Mouse (Mus musculus) brown adipose tissue, adult 24 weeks (tissue): ENCODE measurements around the gene Piwil1. TPM values are rescaled to one million over a fixed set of nuclear protein-coding genes. Genes with fewer than 3 reads are reported as not detected.

Experiments used
- H3K27ac ChIP-seq: fragments of 200-500 bp; replicated peaks from 2 replicates; pipeline ENCODE4 v1.5.1; 2012; ENCODE audit warnings: low read depth, mild to moderate bottlenecking, low read length
- H3K4me1 ChIP-seq: fragments of 200-500 bp; 2 replicates; pipeline ENCODE4 v1.6.1; 2012; ENCODE audit warnings: low read length, mixed read lengths; ENCODE audit not compliant: control insufficient read depth, insufficient read depth, insufficient read length
- H3K4me3 ChIP-seq: fragments of 200-500 bp; 2 replicates; pipeline ENCODE4 v1.5.1; 2012; ENCODE audit warnings: low read depth, mild to moderate bottlenecking, low read length, moderate library complexity; ENCODE audit not compliant: insufficient read depth
- polyA plus RNA-seq: library from polyadenylated mRNA; stranded (reverse); fragments of >200 nt; gene quantifications from 2 replicates; pipeline ENCODE4 v1.2.4, GENCODE M21; 2012; ENCODE audit not compliant: missing spikeins, insufficient read depth, insufficient read length

Piwil1 gene
- polyA plus RNA-seq, 1 experiment: not detected

- no peak overlapping the region for H3K27ac ChIP-seq
- no peaks in the 10 kb centered on the region for H3K4me1 ChIP-seq
- H3K4me3 ChIP-seq: no peak overlapping the region
Measured at GRCm38 (mm10) chr5:128739168-128739837, 37.0 kb downstream of the Piwil1 start.

DNA sequence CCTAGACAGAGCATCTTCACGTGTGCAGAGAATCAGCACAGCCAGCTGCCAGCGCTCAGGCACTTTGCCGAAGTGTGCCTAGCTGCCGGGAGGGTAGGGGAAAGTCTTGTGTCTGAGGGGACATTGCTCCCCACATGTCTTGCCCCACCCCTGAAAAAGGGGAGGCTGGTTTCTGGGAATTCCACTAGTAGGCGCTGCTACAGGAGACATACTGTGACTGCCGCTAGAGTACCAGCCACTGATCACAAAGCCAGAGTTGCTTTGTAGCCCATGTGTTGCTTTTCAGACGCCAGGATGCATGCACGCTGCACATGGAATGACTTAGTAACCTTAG, 37.5 kb downstream of the Piwil1 start:
- Histone ChIP-seq H3K4me1 (no peaks in the 10 kb centered on the region), H3K27ac (no peak overlapping the region)

GRCm38 (mm10) chr5:128744351-128744750, 42.0 kb downstream of the Piwil1 start:
- Histone ChIP-seq H3K4me3 (no peak overlapping the region), H3K27ac (no peak overlapping the region), H3K4me1 (no peaks in the 10 kb centered on the region)

More for the DNA sequence above, 37.5 kb downstream of the Piwil1 start:
- H3K4me3 ChIP-seq: no peak overlapping the region

DNA sequence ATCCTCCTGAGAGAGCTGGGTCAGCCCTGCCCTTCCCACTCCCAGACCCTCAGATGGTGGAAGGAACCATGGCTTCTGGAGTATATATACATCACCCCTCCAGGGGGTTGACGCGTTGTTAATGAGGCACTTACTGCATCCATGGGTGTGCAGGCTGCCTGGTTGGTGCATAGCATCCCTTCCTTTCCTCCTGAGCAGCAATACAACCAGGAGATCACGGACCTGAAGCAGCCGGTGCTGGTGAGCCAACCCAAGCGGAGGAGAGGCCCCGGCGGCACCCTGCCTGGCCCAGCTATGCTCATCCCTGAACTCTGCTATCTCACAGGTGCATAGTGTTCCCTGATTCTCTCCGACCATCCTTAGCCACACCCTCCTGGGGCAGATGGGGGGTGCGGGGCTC, 42.9 kb downstream of the Piwil1 start:
- Histone ChIP-seq H3K4me1 (no peaks in the 10 kb centered on the region), H3K27ac (no peak overlapping the region), H3K4me3 (no peak overlapping the region)

DNA sequence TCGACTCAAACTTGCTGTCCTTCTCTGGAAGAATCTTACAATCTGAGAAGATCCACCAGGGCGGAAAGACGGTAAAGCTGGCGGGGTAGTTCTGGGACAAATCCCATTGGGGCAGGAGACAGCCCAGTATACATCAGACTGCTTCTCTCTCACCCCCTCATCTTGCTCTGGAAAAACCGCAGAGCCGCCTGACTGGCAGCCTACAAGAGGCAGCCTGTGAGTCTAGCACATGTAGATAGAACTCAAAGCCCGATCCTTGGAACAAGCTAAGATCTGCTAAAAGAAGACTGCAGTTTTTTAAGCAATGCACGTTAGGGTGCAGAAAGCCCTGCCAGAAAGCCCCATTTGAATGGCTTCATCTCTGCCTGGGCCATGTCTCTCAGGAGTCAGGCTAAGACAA, 43.9 kb downstream of the Piwil1 start:
- H3K4me1 ChIP-seq: no peaks in the 10 kb centered on the region
- H3K4me3 ChIP-seq: no peak overlapping the region
- no peak overlapping the region for H3K27ac ChIP-seq

- Histone ChIP-seq H3K4me1 (no peaks in the 10 kb centered on the region), H3K4me3 (no peak overlapping the region), H3K27ac (no peak overlapping the region)
Measured at GRCm38 (mm10) chr5:128761118-128761517, 58.8 kb downstream of the Piwil1 start.

GRCm38 (mm10) chr5:128769026-128769631, 66.8 kb downstream of the Piwil1 start:
- Histone ChIP-seq H3K27ac (no peak overlapping the region), H3K4me1 (no peaks in the 10 kb centered on the region), H3K4me3 (no peak overlapping the region)

DNA sequence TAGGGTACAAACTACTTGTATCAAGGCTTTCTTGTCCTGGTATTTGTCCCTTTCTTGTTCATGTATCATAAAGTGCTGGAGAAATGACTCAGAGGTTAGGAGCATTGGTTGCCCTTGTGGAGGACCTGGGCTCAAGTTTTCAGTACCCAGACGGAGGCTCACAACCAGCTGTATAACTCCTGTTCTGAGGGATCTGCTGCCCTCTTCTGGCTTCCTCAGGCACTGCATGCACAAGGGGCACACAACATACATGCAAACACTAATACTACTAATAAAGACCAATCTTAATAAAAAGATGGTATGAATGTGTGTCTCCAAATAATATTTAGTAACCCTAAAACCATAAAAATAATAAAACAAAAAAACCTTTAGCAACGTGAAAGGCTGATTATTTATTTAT, 74.1 kb downstream of the Piwil1 start:
- Histone ChIP-seq H3K4me3 (no peak overlapping the region), H3K4me1 (no peaks in the 10 kb centered on the region), H3K27ac (no peak overlapping the region)

DNA sequence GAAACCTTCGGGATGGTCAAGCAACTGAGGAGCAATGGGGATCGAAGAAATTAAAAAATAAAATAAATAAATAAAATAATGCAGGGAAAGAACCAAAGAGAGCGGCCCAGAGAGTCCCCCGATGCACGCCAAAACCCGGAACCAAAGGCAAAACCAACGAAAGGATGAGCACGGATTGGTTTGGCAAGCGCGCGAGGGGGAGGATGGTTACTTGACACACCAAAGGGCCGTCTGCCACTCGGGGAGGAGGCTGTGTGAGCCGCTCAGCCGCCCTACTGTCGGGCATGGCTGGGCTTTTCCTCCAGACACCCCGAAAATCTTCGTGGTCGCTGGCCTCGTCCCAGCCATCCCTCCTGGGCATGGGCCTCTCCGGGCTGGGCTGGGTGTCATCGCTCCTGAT, 79.3 kb downstream of the Piwil1 start:
- no peak overlapping the region for H3K27ac ChIP-seq
- H3K4me1 ChIP-seq: no peaks in the 10 kb centered on the region
- no peak overlapping the region for H3K4me3 ChIP-seq

DNA sequence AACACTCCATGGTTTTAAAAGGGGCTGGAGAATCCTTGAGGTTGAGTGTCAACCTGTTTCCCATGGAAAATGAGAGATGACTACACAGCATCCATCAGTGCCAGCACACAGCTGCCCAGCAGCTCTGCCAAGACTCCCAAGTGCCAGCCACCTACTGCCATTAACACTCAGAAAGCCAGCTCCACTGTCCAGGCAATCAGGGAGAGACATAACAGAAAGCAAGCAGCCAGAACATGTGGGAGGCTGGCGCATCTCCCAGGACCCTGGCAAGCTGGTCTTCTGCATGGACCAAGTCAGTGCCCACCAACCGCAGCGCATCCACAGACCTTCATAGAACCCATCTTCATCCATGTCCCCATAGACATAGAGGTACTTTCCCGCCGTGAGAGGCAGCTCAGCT, 98.3 kb downstream of the Piwil1 start:
- Histone ChIP-seq H3K27ac (no peak overlapping the region), H3K4me3 (no peak overlapping the region), H3K4me1 (no peaks in the 10 kb centered on the region)

Other genes starting within 250 kb of the Piwil1 start
- not detected in 2 replicates for gene Fzd10, start 101.7 kb upstream of the Piwil1 start, polyA plus RNA-seq